Mouse (Mus musculus): ENCODE data around the gene Samd14. TPM values are rescaled to one million over a fixed set of nuclear protein-coding genes. Genes with fewer than 3 reads are reported as not detected.

The Samd14 gene
- total RNA-seq, 2 experiments from 2014 or later: 1.7 to 2.2 TPM

DNA sequence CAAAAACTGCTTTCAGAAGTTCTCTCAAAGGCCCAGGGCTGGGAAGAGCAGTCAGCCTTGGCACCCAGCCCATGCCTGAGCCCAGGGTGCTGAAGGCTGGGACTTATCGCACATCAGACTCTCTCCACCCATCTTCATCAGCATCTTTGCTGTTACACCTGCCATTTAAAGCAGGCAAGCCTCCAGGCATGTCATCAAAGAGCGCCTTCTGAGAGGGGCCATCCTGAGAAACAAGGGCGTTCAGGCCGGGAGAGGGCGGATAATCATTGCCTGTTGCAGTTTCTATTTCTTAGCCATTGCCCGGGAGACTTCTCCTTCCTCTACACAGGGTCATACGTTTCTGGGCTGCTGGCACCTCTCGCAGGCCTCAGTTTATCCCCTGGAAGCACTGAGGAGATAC, 21.8 kb upstream of the Samd14 start:
- intact Hi-C loops (cut with DNase I; ENCODE audit: low total_unique reads): no loop called here
- DNase-seq: peak; percentile 3

DNA sequence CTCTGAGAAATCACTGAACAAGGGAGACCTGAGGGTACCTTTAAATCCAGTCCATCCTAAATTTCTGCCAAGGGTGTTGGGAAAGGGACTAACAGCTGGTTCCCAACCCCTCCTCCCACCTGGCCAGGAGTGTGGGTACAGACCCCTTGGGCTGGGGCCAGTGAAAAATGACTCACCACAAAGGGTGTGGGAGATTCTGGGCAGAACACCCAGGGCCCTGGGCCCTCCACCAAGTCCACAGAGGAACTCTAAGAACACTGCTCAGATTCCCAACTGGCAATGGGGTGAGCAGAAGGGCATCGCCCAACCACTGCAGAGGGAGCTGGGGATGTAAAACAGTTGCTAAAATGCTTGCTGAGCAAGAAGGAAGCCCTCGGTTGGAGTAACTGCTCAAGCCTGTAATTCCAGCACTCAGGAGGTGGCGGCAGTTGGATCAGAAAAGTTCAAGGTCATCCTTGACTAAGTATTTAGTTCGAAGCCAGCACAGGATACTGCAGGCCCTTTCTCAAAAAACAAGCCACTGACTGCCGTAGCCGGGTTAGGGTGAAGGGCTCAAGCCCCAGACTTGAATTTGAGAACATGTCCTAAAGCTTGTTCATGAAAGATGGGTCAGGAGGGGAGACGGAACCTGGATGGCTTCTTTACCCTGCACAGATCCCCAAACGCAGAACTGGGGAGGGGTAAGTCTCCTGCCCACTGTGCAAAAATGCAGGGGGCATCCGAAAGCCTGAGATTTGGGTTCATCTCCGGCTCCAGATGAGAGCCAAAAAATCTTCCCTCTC, 20.7 kb upstream of the Samd14 start:
- intact Hi-C loops (cut with DNase I; ENCODE audit: low total_unique reads): no loop called here
- DNase-seq: peak; percentile 82

DNA sequence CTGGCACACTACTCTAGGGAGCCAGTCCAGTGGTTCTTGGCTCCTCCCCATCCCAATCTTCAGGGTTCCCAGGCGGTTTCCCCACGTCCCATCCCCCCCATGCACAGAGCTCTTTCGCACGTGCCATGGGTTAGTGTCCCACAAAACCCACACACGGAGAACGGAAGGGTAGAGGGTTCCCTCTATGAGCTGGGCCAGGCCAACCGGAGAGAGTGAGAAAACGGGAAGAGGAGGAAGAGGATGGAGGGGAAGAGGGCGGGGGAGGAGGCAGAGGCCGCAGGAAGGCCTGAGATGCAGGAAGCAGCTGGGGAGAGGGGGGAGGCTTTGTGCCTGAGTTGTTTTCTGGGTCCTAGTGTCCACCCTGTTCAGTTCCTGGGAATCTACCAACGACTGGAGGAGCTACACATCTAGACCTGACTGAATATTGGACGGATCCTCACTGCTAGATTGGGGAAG, 20.1 kb upstream of the Samd14 start:
- peak; percentile 82 for DNase-seq
- intact Hi-C loops (cut with DNase I; ENCODE audit: low total_unique reads): no loop called here

DNA sequence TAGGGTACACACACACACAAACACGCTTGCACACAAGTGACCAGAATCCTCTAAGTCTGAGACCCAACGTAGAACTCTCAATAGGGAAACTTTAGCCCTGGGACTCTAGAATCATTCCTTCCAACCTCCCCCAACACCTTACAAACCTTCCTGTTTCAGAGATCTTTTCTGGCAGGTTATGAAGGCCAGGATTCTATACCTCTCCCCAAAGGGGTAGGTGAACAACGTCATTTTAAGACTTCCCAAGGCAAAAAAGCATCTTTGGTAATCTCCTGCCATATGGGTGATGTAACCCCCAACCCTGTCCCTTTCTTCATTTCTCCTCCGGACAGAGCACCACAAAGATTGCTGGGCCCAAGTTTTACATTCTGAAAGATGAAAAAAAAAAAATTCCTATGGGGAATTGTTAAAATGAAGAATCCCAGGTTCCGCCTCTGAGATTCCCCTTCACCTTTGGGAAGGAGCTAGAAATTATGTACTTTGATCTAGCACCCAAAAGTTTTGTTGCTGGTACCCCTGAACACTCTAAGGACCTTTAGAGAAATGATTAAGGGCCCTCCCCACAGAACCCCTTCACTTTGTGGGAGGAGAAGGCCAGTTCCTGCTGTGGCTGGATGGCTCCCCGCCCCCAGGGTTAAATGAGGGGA, 19.5 kb upstream of the Samd14 start:
- intact Hi-C loops (cut with DNase I; ENCODE audit: low total_unique reads): no loop called here
- no peak for DNase-seq

DNA sequence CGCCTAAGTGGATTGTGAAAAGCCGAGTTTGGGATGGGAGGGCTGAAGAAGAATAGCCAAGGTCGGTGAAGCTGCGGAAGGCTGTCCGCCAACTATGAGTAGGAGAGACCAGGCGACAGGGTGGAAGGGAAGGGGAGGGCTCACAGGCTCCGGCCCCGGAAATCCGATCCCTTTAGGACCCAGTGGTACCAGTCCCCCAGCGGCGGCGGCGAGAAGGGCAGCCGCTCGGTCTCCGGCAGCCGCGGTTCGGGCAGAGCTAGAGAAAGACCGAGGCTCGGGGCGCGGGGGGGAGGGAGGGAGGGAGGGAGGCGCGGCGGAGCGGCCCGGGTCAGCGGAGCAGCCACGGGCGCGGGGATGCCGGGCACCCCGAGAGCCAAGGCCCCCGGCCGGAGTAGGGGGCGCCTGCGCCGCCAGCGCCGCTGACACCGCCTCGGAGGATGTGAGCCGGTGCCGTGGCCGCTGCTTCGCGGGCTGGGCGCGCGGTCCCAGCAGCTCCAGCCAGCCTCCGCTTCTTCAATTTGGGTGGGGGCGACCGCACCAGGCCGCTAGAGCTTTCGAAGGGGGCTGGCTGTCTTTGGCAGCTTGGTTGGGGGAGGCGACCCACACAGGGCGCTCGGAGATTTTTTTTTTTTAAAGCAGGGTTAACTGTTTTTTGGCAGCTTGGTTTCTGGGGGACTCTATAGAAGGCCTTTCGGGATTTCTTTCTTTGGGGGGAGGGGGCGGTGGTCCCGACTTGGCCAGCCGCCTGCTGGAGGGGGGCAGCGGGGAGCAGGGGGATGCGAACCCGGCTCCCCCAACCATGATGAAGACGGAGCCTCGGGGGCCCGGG, 18.7 kb upstream of the Samd14 start, which contains the start of gene Ppp1r9b:
Ppp1r9b (plus strand) TSS at position 287 of the 829 bp plus-strand sequence.
- peak; percentile 95 for DNase-seq
- intact Hi-C loops (cut with DNase I; ENCODE audit: low total_unique reads): no loop called here

DNA sequence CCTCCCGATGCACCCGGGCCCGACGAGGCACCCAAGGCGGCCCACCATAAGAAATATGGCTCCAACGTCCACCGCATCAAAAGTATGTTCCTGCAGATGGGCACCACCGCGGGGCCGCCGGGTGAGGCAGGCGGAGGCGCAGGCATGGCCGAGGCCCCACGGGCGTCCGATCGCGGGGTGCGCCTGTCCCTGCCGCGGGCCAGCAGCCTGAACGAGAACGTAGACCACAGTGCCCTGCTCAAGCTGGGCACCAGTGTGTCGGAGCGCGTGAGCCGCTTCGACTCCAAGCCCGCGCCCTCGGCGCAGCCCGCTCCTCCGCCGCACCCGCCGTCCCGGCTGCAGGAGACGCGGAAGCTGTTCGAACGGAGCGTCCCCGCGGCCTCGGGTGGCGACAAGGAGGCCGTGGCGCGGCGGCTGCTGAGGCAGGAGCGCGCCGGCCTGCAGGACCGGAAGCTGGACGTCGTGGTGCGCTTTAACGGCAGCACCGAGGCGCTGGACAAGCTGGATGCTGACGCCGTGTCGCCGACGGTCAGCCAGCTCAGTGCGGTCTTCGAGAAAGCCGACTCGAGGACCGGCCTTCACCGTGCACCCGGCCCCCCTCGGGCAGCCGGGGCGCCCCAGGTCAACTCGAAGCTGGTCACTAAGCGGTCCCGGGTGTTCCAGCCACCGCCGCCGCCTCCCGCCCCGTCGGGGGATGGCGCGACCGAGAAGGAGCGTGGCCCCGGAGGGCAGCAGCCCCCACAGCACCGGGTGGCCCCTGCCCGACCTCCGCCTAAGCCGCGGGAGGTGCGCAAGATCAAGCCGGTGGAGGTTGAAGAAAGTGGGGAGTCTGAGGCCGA, 17.8 kb upstream of the Samd14 start:
- DNase-seq: peak; percentile 44
- intact Hi-C loops (cut with DNase I; ENCODE audit: low total_unique reads): no loop called here

DNA sequence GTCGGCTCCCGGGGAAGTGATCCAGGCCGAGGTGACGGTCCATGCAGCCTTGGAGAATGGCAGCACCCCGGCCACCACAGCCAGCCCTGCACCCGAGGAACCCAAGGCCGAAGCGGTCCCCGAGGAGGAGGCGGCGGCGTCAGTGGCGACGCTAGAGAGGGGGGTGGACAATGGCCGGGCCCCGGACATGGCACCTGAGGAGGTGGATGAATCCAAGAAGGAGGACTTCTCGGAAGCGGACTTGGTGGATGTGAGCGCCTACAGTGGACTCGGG, 17.3 kb upstream of the Samd14 start:
- intact Hi-C loops (cut with DNase I; ENCODE audit: low total_unique reads): no loop called here
- DNase-seq: peak; percentile 26

DNA sequence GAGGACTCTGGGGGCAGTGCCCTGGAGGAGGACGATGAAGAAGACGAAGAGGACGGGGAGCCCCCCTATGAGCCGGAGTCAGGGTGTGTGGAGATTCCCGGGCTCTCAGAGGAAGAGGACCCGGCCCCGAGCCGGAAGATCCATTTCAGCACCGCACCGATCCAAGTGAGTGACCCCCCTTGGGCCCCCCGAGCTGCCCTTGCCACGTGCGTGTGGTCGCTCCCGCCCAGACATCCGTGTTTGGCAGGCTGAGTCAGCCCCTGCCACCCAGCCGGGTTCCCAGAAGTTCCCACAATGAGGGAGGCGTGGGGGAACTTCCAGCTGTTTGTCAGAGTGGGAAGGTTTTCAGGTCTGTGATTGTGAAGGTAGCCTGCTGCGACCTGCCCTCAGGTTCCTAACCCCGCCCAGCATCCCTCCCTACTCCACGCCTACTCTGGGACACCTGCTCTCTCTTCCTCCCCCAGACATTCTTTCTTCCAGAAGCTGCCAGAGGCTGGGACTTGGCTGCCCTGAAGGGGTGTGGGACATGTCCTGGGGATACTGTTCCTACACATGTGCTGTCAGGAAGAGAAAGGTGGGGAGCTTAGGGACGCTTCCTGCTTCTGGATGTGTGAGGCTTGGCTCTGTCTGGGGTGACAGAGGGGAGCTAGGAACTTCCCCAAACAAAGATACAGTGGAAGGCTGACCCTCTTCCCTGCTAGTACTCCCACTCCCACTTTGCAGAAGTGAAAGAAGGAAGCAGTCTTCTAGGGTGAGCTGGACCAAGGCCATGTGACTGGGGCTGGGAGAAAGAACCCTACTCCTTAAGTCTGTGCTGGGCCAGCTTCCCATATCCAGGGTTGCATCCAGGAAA, 16.7 kb upstream of the Samd14 start:
- intact Hi-C loops (cut with DNase I; ENCODE audit: low total_unique reads): no loop called here
- DNase-seq: peak; percentile 55

DNA sequence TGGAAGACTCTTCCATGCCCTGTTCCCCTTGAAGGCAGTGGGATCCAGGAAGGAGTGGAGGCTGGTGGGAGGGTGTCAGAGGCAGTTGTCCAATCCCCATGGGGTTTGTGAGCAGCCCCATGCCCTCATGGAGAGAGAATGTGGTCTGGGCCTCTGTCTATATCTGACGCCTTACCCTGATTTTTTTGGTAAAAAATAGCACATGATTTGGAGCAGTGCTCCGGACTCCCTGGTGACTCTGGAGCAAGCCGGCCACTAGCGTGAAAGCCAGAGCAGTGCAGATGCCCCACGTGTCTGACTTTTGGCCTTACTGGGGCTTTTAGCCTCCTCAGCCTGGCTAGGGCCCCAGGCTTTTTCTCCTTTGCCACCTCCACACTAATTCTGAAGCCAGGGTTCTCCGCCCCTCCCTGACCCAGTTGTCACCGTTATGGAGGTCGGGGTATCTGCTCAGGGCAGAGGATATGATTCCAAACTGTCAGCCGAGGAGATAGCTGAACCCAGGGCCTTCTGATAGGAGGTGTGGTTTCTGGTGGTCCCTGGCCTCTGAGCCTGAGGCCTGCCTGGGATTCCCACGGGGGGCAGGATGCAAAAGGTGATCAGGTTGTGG, 15.4 kb upstream of the Samd14 start:
- intact Hi-C loops (cut with DNase I; ENCODE audit: low total_unique reads): no loop called here
- DNase-seq: peak; percentile 26

DNA sequence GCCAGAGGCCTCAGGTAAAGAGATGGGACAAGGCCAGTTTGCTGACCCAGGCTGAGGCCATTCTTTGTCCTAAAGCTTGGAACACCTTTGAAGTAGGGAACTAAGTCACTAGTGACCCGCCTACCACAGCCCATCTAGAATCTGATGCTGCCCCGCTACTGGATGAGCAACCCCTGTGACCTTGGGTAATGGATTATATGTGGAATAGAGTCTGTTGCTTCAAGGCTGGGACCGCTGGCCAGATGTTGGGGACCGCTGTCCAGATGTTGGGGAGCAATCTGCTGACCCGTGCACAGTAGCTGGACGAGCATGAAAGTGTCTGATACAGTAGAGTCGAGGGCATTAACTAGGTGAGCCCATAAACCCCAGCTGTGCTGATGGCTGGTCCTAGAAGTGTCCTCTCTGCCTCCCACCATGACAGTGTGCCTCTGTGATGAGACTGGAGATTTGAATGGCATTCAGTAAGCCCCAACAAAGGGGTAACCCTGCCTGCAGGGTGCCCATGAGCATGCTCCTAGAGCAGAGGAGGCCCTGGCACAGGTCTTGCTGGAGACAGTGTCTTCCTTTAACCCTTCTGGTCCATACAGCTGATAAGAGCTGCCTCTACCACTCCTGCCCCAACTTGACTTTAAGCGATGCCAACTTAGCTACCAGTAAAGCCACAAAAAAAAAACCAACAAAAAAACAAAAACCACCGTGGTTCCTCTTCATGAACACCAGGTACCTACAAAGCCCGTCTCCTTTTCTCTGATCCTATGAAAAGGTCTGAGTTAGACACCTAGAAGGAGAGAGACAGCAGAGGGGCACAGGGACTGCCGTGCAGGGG, 14.5 kb upstream of the Samd14 start:
- no peak for DNase-seq
- intact Hi-C loops (cut with DNase I; ENCODE audit: low total_unique reads): no loop called here

DNA sequence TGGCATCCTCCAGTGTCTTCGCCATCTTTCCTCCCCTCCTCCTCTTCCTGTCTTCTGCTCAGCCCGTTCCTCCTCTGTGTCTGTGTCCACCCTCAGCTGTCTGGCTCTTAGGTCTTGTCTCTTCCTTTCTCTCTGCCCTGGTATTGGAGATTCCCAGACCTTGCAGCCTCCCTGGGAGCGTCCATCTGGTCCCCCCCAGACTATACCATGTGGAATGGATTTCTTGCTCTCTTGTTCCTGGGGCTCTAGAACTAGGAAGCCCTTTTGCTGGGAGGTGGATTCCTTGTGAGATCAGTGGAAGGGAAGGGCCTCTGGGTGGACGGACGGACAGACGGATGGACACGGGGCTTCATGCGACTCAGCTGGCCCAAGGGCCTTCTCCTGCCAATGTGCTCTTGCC, 13.6 kb upstream of the Samd14 start:
- intact Hi-C loops (cut with DNase I; ENCODE audit: low total_unique reads): no loop called here
- DNase-seq: peak; percentile 4

DNA sequence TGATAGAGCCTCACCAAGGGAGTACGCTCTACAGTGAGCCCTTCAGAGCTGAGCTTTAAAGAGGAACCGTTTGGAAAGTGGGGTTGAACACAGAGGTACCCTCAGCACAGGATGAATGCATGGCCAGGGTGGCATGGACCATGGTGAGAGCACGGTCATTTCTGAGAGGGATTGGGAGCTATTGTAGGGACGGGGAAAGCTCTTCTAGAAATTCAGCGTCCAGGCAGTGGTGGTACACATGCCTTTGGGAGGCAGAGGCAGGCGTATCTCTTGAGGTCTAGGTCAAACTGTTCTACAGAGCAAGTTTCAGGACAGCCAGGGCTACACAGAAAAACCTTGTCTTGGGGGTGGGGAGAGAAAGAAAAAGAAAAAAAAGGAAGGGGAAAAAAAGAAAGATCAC, 12.7 kb upstream of the Samd14 start:
- no peak for DNase-seq
- intact Hi-C loops (cut with DNase I; ENCODE audit: low total_unique reads): no loop called here

DNA sequence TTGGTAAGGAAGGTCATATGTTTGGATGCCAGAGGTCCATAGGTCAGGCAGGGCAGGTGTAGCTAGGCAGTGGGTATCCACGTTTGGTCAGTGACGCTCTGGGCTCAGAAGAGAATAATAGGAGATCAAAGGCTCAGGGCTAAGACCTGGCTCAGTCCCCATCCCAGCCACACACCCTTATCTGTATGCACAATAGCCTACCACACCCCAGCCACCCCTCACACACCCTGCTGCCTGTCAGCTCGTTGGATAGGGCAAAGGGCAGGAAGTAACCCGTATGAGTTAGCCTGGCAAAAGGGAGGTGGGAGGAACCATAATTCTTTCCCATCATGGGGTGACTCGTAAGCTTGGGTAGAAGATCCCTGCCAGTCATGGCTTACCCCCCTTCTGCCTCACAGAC, 12.1 kb upstream of the Samd14 start:
- intact Hi-C loops (cut with DNase I; ENCODE audit: low total_unique reads): no loop called here
- no peak for DNase-seq

DNA sequence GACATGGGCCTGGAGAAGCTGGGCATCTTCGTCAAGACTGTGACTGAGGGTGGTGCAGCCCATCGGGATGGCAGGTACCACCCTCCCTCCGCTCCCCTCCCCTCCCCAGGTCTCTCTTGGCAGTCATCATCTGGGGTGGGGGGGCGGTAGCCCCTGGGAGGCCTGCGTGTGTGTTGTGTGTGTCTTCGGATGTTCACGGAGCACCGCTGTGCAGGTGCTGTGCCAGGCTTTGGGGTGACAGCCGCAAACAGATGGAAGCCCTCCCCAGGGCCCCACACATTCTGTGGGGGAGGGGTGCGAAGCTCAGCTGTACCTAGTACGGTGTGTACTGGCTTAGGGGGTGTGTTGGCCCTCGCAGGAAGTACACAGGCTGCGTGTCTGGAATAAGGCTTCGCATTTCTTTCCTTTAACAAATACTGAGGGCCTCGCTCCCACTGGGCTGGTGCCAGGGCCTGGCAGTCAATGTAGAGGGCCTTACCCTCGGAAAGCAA, 11.6 kb upstream of the Samd14 start:
- intact Hi-C loops (cut with DNase I; ENCODE audit: low total_unique reads): no loop called here
- DNase-seq: no peak

DNA sequence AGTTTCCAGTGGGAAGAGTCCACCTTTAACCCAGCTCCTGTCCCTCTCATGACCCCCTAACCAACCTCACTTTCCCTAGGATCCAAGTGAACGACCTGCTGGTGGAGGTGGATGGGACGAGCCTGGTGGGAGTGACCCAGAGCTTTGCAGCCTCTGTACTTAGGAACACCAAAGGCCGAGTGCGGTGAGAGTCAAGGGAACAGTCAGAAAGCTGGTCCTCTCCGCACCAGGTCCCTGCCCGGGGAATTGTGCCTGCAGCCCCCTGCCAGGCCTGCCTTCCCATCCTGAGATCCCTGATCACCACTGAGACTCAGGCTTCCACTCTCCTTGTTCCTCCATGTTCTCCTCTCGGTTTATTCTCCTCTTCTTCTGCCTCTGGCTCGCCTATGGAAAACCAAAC, 9.6 kb upstream of the Samd14 start:
- DNase-seq: no peak
- intact Hi-C loops (cut with DNase I; ENCODE audit: low total_unique reads): no loop called here

DNA sequence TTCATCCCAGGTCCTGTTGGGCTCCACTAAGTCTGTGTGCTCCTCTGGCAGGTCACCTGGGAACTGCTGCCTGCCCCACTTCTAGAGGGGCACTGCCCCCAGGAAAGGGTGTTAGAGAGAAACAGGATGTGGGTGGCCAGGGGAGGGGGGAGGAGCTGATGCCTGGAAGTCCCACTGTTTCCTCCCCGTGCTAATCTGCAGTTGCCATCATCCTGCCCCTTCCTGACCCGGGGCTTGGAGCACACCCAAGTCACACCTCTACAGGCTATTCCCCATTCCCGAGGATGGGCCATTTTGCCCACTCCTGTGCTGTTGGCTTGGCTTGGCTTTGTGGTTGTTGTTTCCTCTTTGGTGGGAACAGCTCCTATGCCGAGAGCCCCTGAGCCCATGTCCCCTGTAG, 9.1 kb upstream of the Samd14 start:
- intact Hi-C loops (cut with DNase I; ENCODE audit: low total_unique reads): no loop called here
- peak; percentile 48 for DNase-seq

DNA sequence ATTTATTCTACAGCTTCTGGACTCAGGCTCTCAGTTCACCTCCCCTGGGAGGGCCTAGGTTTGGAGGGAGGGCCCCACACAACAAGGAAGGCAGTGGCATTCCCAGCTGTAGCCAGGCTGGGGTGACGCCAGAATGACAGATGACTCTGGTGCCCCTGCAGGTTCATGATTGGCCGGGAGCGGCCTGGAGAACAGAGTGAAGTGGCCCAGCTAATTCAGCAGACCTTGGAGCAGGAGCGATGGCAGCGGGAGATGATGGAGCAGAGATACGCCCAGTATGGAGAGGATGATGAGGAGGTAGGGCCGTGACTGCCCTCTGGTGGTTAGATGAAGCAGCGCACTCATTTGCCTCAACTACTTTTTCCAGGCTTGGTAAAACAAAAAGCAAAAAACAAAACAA, 8.6 kb upstream of the Samd14 start:
- intact Hi-C loops (cut with DNase I; ENCODE audit: low total_unique reads): no loop called here
- DNase-seq: peak; percentile 71

Data from gastrocnemius, postnatal 14 days (tissue).